Mouse (Mus musculus): ENCODE results near the gene Lrch1. TPM values are rescaled to one million over a fixed set of nuclear protein-coding genes. Genes with fewer than 3 reads are reported as not detected.

Gene Lrch1
- polyA plus RNA-seq, 1 experiment from 2014 or later, result 14.6 TPM

GRCm38 (mm10) chr14:74917504-74918124, 30.1 kb downstream of the Lrch1 start:
- Histone ChIP-seq H3K4me3 (no peak overlapping the region), H3K9me3 (no peaks in the 10 kb centered on the region), H3K4me2 (no peak overlapping the region), H3K27me3 (no peaks in the 10 kb centered on the region), H3K27ac (no peak overlapping the region), H3K36me3 (no peaks in the 10 kb centered on the region), H3K9ac (no peak overlapping the region), H3K4me1 (peaks cover 30% of the 10 kb centered on the region)
- ATAC-seq (ENCODE audit: insufficient number of reproducible peaks, low FRiP score, low TSS enrichment, low read depth), result no peak
- WGBS, result 76% methylated on average over 5 of the region's 5 CpGs

- Histone ChIP-seq H3K4me1 (peaks cover 28% of the 10 kb centered on the region), H3K27ac (no peak overlapping the region), H3K4me2 (no peak overlapping the region), H3K27me3 (no peaks in the 10 kb centered on the region), H3K9me3 (no peaks in the 10 kb centered on the region), H3K9ac (no peak overlapping the region), H3K4me3 (no peak overlapping the region), H3K36me3 (no peaks in the 10 kb centered on the region)
- WGBS, result 79% methylated on average over 4 of the region's 4 CpGs
- no peak for ATAC-seq (ENCODE audit: insufficient number of reproducible peaks, low FRiP score, low TSS enrichment, low read depth)
These were observed 31.0 kb downstream of the Lrch1 start for GRCm38 (mm10) chr14:74916691-74917090.

GRCm38 (mm10) chr14:74916075-74916474, 31.6 kb downstream of the Lrch1 start:
- H3K27ac ChIP-seq, result no peak overlapping the region
- ATAC-seq (ENCODE audit: insufficient number of reproducible peaks, low FRiP score, low TSS enrichment, low read depth), result no peak
- H3K27me3 ChIP-seq, result no peaks in the 10 kb centered on the region
- H3K9me3 ChIP-seq, result no peaks in the 10 kb centered on the region
- WGBS, result 41% methylated on average over 8 of the region's 8 CpGs
- no peak overlapping the region for H3K4me2 ChIP-seq
- no peak overlapping the region for H3K4me3 ChIP-seq
- H3K4me1 ChIP-seq, result peaks cover 28% of the 10 kb centered on the region
- no peak overlapping the region for H3K9ac ChIP-seq
- H3K36me3 ChIP-seq, result no peaks in the 10 kb centered on the region

GRCm38 (mm10) chr14:74915658-74916057, 32.0 kb downstream of the Lrch1 start:
- no peak for ATAC-seq (ENCODE audit: insufficient number of reproducible peaks, low FRiP score, low TSS enrichment, low read depth)
- no peak overlapping the region for H3K4me3 ChIP-seq
- H3K9me3 ChIP-seq, result no peaks in the 10 kb centered on the region
- H3K27me3 ChIP-seq, result no peaks in the 10 kb centered on the region
- no peak overlapping the region for H3K27ac ChIP-seq
- no peaks in the 10 kb centered on the region for H3K36me3 ChIP-seq
- H3K4me1 ChIP-seq, result peaks cover 30% of the 10 kb centered on the region
- H3K4me2 ChIP-seq, result no peak overlapping the region
- 42% methylated on average over 2 of the region's 2 CpGs for WGBS
- H3K9ac ChIP-seq, result no peak overlapping the region

GRCm38 (mm10) chr14:74915025-74915424, 32.7 kb downstream of the Lrch1 start:
- Histone ChIP-seq H3K27me3 (no peaks in the 10 kb centered on the region), H3K36me3 (no peaks in the 10 kb centered on the region), H3K4me1 (peaks cover 35% of the 10 kb centered on the region), H3K4me2 (no peak overlapping the region), H3K4me3 (no peak overlapping the region), H3K27ac (no peak overlapping the region), H3K9ac (no peak overlapping the region), H3K9me3 (no peaks in the 10 kb centered on the region)
- 55% methylated on average over 9 of the region's 9 CpGs for WGBS
- ATAC-seq (ENCODE audit: insufficient number of reproducible peaks, low FRiP score, low TSS enrichment, low read depth), result no peak

GRCm38 (mm10) chr14:74913381-74914230, 34.1 kb downstream of the Lrch1 start:
- Histone ChIP-seq H3K4me2 (peak overlapping the region; percentile 30; the same call in 1 of the 2 replicates), H3K9ac (no peak overlapping the region), H3K4me3 (no peak overlapping the region), H3K4me1 (peaks cover 35% of the 10 kb centered on the region), H3K9me3 (no peaks in the 10 kb centered on the region), H3K27me3 (no peaks in the 10 kb centered on the region), H3K36me3 (no peaks in the 10 kb centered on the region), H3K27ac (peak overlapping the region; percentile 58)
- ATAC-seq (ENCODE audit: insufficient number of reproducible peaks, low FRiP score, low TSS enrichment, low read depth), result no peak
- 40% methylated on average over 20 of the region's 20 CpGs for WGBS

GRCm38 (mm10) chr14:74910363-74910762, 37.3 kb downstream of the Lrch1 start:
- no peaks in the 10 kb centered on the region for H3K27me3 ChIP-seq
- H3K4me3 ChIP-seq, result no peak overlapping the region
- no peaks in the 10 kb centered on the region for H3K9me3 ChIP-seq
- no peaks in the 10 kb centered on the region for H3K36me3 ChIP-seq
- no peak overlapping the region for H3K4me2 ChIP-seq
- no peak for ATAC-seq (ENCODE audit: insufficient number of reproducible peaks, low FRiP score, low TSS enrichment, low read depth)
- no peak overlapping the region for H3K9ac ChIP-seq
- WGBS, result 40% methylated on average over 5 of the region's 5 CpGs
- H3K27ac ChIP-seq, result peak overlapping the region; percentile 38; the same call in 1 of the 2 replicates
- H3K4me1 ChIP-seq, result peaks cover 30% of the 10 kb centered on the region

- Histone ChIP-seq H3K9ac (no peak overlapping the region), H3K4me1 (peaks cover 22% of the 10 kb centered on the region), H3K9me3 (no peaks in the 10 kb centered on the region), H3K36me3 (no peaks in the 10 kb centered on the region), H3K27me3 (no peaks in the 10 kb centered on the region), H3K4me3 (no peak overlapping the region), H3K4me2 (no peak overlapping the region), H3K27ac (no peak overlapping the region; the same call in 1 of the 2 replicates)
- 70% methylated on average over 8 of the region's 8 CpGs for WGBS
- ATAC-seq (ENCODE audit: insufficient number of reproducible peaks, low FRiP score, low TSS enrichment, low read depth), result no peak
These were observed 38.7 kb downstream of the Lrch1 start for GRCm38 (mm10) chr14:74909021-74909420.

- no peak overlapping the region for H3K27ac ChIP-seq
- no peak overlapping the region for H3K4me2 ChIP-seq
- no peaks in the 10 kb centered on the region for H3K9me3 ChIP-seq
- peaks cover 15% of the 10 kb centered on the region for H3K4me1 ChIP-seq
- no peak for ATAC-seq (ENCODE audit: insufficient number of reproducible peaks, low FRiP score, low TSS enrichment, low read depth)
- no peak overlapping the region for H3K4me3 ChIP-seq
- H3K36me3 ChIP-seq, result no peaks in the 10 kb centered on the region
- no peak overlapping the region for H3K9ac ChIP-seq
- H3K27me3 ChIP-seq, result no peaks in the 10 kb centered on the region
- WGBS, result 95% methylated on average over 6 of the region's 6 CpGs
These were observed 39.4 kb downstream of the Lrch1 start for GRCm38 (mm10) chr14:74908250-74908649.

- H3K4me1 ChIP-seq, result peaks cover 19% of the 10 kb centered on the region
- H3K4me2 ChIP-seq, result no peak overlapping the region
- no peaks in the 10 kb centered on the region for H3K36me3 ChIP-seq
- no peaks in the 10 kb centered on the region for H3K9me3 ChIP-seq
- H3K9ac ChIP-seq, result no peak overlapping the region
- no peaks in the 10 kb centered on the region for H3K27me3 ChIP-seq
- no peak overlapping the region for H3K4me3 ChIP-seq
- H3K27ac ChIP-seq, result no peak overlapping the region
- no peak for ATAC-seq (ENCODE audit: insufficient number of reproducible peaks, low FRiP score, low TSS enrichment, low read depth)
- WGBS, result 82% methylated on average over 8 of the region's 8 CpGs
These were observed 40.0 kb downstream of the Lrch1 start for GRCm38 (mm10) chr14:74907706-74908105.

- Histone ChIP-seq H3K9me3 (no peaks in the 10 kb centered on the region), H3K27ac (no peak overlapping the region), H3K27me3 (no peaks in the 10 kb centered on the region), H3K4me1 (peaks cover 19% of the 10 kb centered on the region), H3K9ac (no peak overlapping the region), H3K4me3 (no peak overlapping the region), H3K36me3 (no peaks in the 10 kb centered on the region), H3K4me2 (no peak overlapping the region)
- 72% methylated on average over 3 of the region's 3 CpGs for WGBS
- ATAC-seq (ENCODE audit: insufficient number of reproducible peaks, low FRiP score, low TSS enrichment, low read depth), result no peak
These were observed 41.7 kb downstream of the Lrch1 start for GRCm38 (mm10) chr14:74905990-74906389.

- H3K4me3 ChIP-seq, result no peak overlapping the region
- H3K27ac ChIP-seq, result no peak overlapping the region
- H3K9me3 ChIP-seq, result no peaks in the 10 kb centered on the region
- no peak overlapping the region for H3K4me2 ChIP-seq
- WGBS, result 87% methylated on average over 5 of the region's 5 CpGs
- H3K27me3 ChIP-seq, result no peaks in the 10 kb centered on the region
- no peak for ATAC-seq (ENCODE audit: insufficient number of reproducible peaks, low FRiP score, low TSS enrichment, low read depth)
- peaks cover 18% of the 10 kb centered on the region for H3K4me1 ChIP-seq
- no peak overlapping the region for H3K9ac ChIP-seq
- no peaks in the 10 kb centered on the region for H3K36me3 ChIP-seq
These were observed 43.2 kb downstream of the Lrch1 start for GRCm38 (mm10) chr14:74904442-74904841.
